Mouse (Mus musculus) T-helper 1 cell (primary cell): ENCODE results near the gene Plin1.

ENCODE experiments used
- in situ Hi-C: fragments of 300-600 bp; cut with MboI, MseI; formaldehyde crosslinking; loops from one replicate; pipeline ENCODE4 v1.15.1; 2025; ENCODE audit warnings: high pct_unique_total_duplicates

Plin1 gene

GRCm38 (mm10) chr7:79736511-79736910 lies 3.8 kb upstream of the Plin1 start:
- in situ Hi-C loops: no loop called here

- in situ Hi-C loops: no loop called here
Observed at GRCm38 (mm10) chr7:79734563-79734962, 1.9 kb upstream of the Plin1 start.

- in situ Hi-C loops: no loop called here
Observed at GRCm38 (mm10) chr7:79731438-79731837, 1.3 kb downstream of the Plin1 start.

GRCm38 (mm10) chr7:79729743-79730370 lies 2.8 kb downstream of the Plin1 start:
- in situ Hi-C loops: no loop called here

- in situ Hi-C loops: no loop called here
Observed at GRCm38 (mm10) chr7:79729169-79729568, 3.5 kb downstream of the Plin1 start.

- in situ Hi-C loops: no loop called here
Observed at GRCm38 (mm10) chr7:79728219-79728618, 4.5 kb downstream of the Plin1 start.

- in situ Hi-C loops: no loop called here
Observed at GRCm38 (mm10) chr7:79727091-79727490, 5.6 kb downstream of the Plin1 start.

GRCm38 (mm10) chr7:79721386-79721977 lies 11.2 kb downstream of the Plin1 start:
- in situ Hi-C loops: no loop called here

GRCm38 (mm10) chr7:79715187-79715981 lies 17.3 kb downstream of the Plin1 start, which contains the start of gene Kif7:
Gene Kif7, minus strand, starts transcription at chr7:79715720.
- in situ Hi-C loops: no loop called here

- in situ Hi-C loops: no loop called here
Observed at GRCm38 (mm10) chr7:79710831-79711230, 21.9 kb downstream of the Plin1 start.

GRCm38 (mm10) chr7:79710130-79710607 lies 22.5 kb downstream of the Plin1 start:
- in situ Hi-C loops: no loop called here

- in situ Hi-C loops: no loop called here
Observed at GRCm38 (mm10) chr7:79705210-79705609, 27.5 kb downstream of the Plin1 start.

GRCm38 (mm10) chr7:79702755-79703154 lies 29.9 kb downstream of the Plin1 start:
- in situ Hi-C loops: no loop called here

GRCm38 (mm10) chr7:79696495-79696894 lies 36.2 kb downstream of the Plin1 start:
- in situ Hi-C loops: no loop called here

- in situ Hi-C loops: no loop called here
Observed at GRCm38 (mm10) chr7:79680231-79680630, 52.5 kb downstream of the Plin1 start.

GRCm38 (mm10) chr7:79679186-79679585 lies 53.5 kb downstream of the Plin1 start:
- in situ Hi-C loops: no loop called here

- in situ Hi-C loops: no loop called here
Observed at GRCm38 (mm10) chr7:79670900-79671604, 61.7 kb downstream of the Plin1 start.
